Mouse (Mus musculus) limb, embryonic 11.5 days (tissue): ENCODE results near the gene Gm28042. TPM values are rescaled to one million over a fixed set of nuclear protein-coding genes. Genes with fewer than 3 reads are reported as not detected.

Experiments
- ATAC-seq: fragments of 200-750 bp; cut with Nextera tagmentation; 2 replicates; pipeline ENCODE4 v1.8.0; 2017; ENCODE audit warnings: low read depth; ENCODE audit not compliant: insufficient number of reproducible peaks, low FRiP score, low TSS enrichment
- DNase-seq: peaks from one replicate; pipeline ENCODE4 v3.0.0-alpha.2; 2015; ENCODE audit warnings: low spot score
- H3K27ac ChIP-seq: fragments of 300-500 bp; sonication (generic); replicated peaks from 2 replicates; pipeline ENCODE4 v1.5.1; 2014; ENCODE audit warnings: low read depth, mild to moderate bottlenecking, low read length
- H3K27me3 ChIP-seq: fragments of 300-500 bp; sonication (generic); 2 replicates; pipeline ENCODE4 v1.6.1; 2014; ENCODE audit warnings: mild to moderate bottlenecking, low read length, mixed read lengths; ENCODE audit not compliant: control insufficient read depth, insufficient read depth
- H3K36me3 ChIP-seq: fragments of 300-500 bp; sonication (generic); 2 replicates; pipeline ENCODE4 v1.6.1; 2014; ENCODE audit warnings: mild to moderate bottlenecking, low read length, moderate library complexity, mixed read lengths; ENCODE audit not compliant: control insufficient read depth, insufficient read depth
- H3K4me1 ChIP-seq: fragments of 300-500 bp; sonication (generic); 2 replicates; pipeline ENCODE4 v1.6.1; 2014; ENCODE audit warnings: low read length, mixed read lengths; ENCODE audit not compliant: control insufficient read depth, insufficient read depth
- H3K4me2 ChIP-seq: fragments of 300-500 bp; sonication (generic); 2 replicates; pipeline ENCODE4 v1.6.1; 2014; ENCODE audit warnings: low read depth, mild to moderate bottlenecking, moderate library complexity; ENCODE audit not compliant: severe bottlenecking
- H3K4me3 ChIP-seq: fragments of 300-500 bp; sonication (generic); 2 replicates; pipeline ENCODE4 v1.5.1; 2014; ENCODE audit warnings: low read depth, low read length
- H3K9ac ChIP-seq: fragments of 300-500 bp; sonication (generic); 2 replicates; pipeline ENCODE4 v1.6.1; 2014; ENCODE audit warnings: mild to moderate bottlenecking, low read length
- H3K9me3 ChIP-seq: fragments of 300-500 bp; sonication (generic); 2 replicates; pipeline ENCODE4 v1.6.1; 2016; ENCODE audit warnings: low read length; ENCODE audit not compliant: control insufficient read depth
- WGBS: fragments of 180-500 bp; shearing (Covaris S2); extraction: QIAGEN DNeasy Blood & Tissue Kit; methylation state at CpG from one replicate; pipeline ENCODE4 v1.1.7; 2014; 5-methylcytosine and 5-hydroxymethylcytosine counted together
- microRNA-seq: library from miRNA; unstranded; fragments of <30 nt; microRNA quantifications from one replicate; pipeline ENCODE4, GENCODE M21; 2016
- polyA plus RNA-seq: library from polyadenylated mRNA; unstranded; fragments of >200 nt; fragmentation: Nextera tagmentation; extraction: Ambion mirVana; gene quantifications from 2 replicates; pipeline ENCODE4 v1.2.1, GENCODE M21; 2014

Gm28042 gene
- polyA plus RNA-seq, 1 experiment from 2014 or later: 1.6 TPM

- Histone ChIP-seq H3K9me3 (no peaks in the 10 kb centered on the region), H3K36me3 (no peaks in the 10 kb centered on the region), H3K9ac (no peak overlapping the region), H3K4me1 (no peaks in the 10 kb centered on the region), H3K4me2 (no peak overlapping the region), H3K27ac (no peak overlapping the region), H3K27me3 (no peaks in the 10 kb centered on the region), H3K4me3 (no peak overlapping the region)
- 88% methylated on average over 2 of the region's 2 CpGs for WGBS
- ATAC-seq (no peak), DNase-seq (no peak)
These were observed 60.6 kb downstream of the Gm28042 start for GRCm38 (mm10) chr2:120087897-120088296.

GRCm38 (mm10) chr2:120090979-120091378 is 63.7 kb downstream of the Gm28042 start:
- WGBS: 86% methylated on average over 17 of the region's 17 CpGs
- DNase-seq (no peak), ATAC-seq (no peak)
- Histone ChIP-seq H3K9ac (no peak overlapping the region), H3K4me3 (no peak overlapping the region), H3K9me3 (no peaks in the 10 kb centered on the region), H3K36me3 (no peaks in the 10 kb centered on the region), H3K27ac (no peak overlapping the region), H3K4me1 (no peaks in the 10 kb centered on the region), H3K27me3 (no peaks in the 10 kb centered on the region), H3K4me2 (no peak overlapping the region)

Small RNAs within 50 kb of the gene (microRNA-seq; reads per million reads assigned to microRNA genes)
- 1.2 reads per million for gene Mir7665

Other genes with a start within 250 kb of the Gm28042 start
- gene Rpap1, start 240.0 kb upstream of the Gm28042 start, polyA plus RNA-seq: 26.3 and 30.7 TPM in 2 replicates
- gene Tyro3, start 229.8 kb upstream of the Gm28042 start, polyA plus RNA-seq: 27.0 and 30.1 TPM in 2 replicates
- 33.1 and 36.0 TPM in 2 replicates for gene Mga, start 130.3 kb upstream of the Gm28042 start, polyA plus RNA-seq
- 2.9 and 3.5 TPM in 2 replicates for gene Mapkbp1, start 54.8 kb upstream of the Gm28042 start, polyA plus RNA-seq
- 18.5 and 22.2 TPM in 2 replicates for gene Jmjd7, start within 50 bp of the Gm28042 start, polyA plus RNA-seq
- gene Pla2g4b, start 5.9 kb downstream of the Gm28042 start, polyA plus RNA-seq: 1.4 and 1.9 TPM in 2 replicates
- 13.2 and 18.5 TPM in 2 replicates for gene Ehd4, start 127.1 kb downstream of the Gm28042 start, polyA plus RNA-seq
- 0.11 TPM in 1 of 2 replicates, not detected in the other for gene Pla2g4e, start 217.8 kb downstream of the Gm28042 start, polyA plus RNA-seq